Mouse (Mus musculus) lung, adult 2 months (tissue): Measurements from ENCODE around the gene Ipo4.

Experiments used
- CTCF ChIP-seq: fragments of 200-500 bp; IDR thresholded peaks from 2 replicates; pipeline ENCODE4 v1.5.1; 2011; ENCODE audit warnings: mild to moderate bottlenecking, low read length, control low read depth; ENCODE audit not compliant: insufficient read depth
- POLR2A ChIP-seq: fragments of 200-500 bp; IDR thresholded peaks from 2 replicates; pipeline ENCODE4 v1.6.1; 2011; ENCODE audit warnings: low read depth, mild to moderate bottlenecking, control low read depth, low read length, borderline replicate concordance; ENCODE audit errors: extremely low read depth

- peak; percentile 86; the same call in 1 of the 2 replicates for TF ChIP-seq POLR2A
- no peak for TF ChIP-seq CTCF
Measured at GRCm38 (mm10) chr14:55635523-55636007, at the start of gene Ipo4.
